Mouse (Mus musculus): ENCODE data around the gene Naa80. TPM values are rescaled to one million over a fixed set of nuclear protein-coding genes. Genes with fewer than 3 reads are reported as not detected.

The Naa80 gene
- 10 to 100 TPM; 16.6 to 21.7 TPM for polyA plus RNA-seq (2017; shearing (Covaris generic))

DNA sequence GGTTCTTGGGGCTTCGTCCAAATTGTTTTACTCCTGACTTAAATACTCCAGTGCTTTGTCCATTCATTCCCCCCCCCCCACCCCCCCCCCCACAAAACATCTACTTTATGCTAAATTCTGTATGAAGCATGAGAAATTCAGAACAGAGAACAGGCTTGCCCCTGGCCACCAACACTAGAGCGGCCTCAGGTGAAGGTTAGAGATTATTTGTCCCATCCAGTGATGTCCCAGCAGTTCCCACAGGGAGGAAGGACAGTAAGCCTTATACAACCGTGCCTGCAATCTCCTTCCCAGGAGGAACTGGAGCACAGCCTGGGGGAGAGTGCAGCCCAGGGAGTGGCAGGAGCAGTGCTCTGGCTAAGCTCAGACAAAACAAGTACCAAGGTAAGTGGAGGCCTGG is at the start of gene Naa80:
TSS of gene Naa80 (plus strand) at position 301 of the 400 bp plus-strand sequence.
- no peak for ATAC-seq

DNA sequence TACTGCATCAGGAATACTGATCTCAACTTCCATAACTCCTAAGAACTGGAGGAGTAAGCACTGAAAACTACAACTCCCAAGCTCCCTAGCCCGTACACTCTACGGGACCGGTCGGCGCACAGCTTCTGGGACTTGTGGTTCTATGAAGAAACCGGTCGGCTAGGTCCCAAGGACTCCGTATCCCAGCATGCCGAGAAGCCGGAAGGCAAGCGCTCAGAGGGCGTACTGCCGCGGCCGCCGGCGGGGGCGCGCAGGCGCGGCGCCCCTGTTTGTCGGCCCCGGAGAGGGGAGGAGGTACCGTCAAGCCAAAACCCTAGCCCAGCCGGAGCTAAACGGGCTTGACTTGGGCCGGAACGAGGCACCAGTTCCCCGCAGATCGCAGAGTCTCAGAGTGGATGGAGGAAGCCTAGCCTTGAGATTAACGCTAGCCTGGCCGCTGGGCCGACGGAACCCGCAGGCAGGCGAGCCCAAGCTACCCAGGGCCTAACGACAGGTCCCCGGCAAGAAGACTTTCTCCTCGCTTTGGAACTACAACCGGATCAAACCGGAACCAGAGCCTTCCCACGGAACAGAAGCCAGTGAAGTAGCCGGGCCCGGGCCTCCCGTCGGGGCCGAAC is 44.8 kb upstream of the Naa80 start, which contains the start of gene Tmem115:
TSS of gene Tmem115 (plus strand) at position 155 of the 617 bp plus-strand sequence.
- ATAC-seq: peak; percentile 96

DNA sequence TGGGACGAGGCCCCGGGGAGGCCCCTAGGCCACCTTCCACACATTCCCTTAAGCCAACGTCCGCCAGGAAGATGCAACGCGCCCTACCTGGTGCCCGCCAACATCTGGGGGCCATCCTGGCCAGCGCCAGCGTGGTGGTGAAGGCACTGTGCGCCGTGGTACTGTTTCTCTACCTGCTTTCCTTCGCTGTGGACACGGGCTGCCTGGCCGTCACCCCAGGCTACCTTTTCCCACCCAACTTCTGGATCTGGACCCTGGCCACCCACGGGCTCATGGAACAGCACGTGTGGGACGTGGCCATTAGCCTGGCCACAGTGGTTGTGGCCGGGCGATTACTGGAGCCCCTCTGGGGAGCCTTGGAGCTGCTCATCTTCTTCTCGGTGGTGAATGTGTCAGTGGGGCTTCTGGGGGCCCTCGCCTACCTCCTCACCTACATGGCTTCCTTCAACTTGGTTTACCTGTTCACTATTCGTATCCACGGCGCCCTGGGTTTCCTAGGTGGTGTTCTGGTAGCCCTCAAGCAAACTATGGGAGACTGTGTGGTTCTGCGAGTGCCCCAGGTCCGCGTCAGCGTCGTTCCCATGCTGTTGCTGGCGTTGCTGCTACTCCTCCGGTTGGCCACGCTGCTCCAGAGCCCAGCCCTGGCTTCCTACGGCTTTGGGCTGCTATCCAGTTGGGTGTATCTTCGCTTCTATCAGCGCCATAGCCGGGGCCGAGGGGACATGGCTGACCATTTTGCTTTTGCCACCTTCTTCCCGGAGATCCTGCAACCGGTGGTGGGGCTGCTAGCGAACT is 44.1 kb upstream of the Naa80 start:
- no peak for ATAC-seq

DNA sequence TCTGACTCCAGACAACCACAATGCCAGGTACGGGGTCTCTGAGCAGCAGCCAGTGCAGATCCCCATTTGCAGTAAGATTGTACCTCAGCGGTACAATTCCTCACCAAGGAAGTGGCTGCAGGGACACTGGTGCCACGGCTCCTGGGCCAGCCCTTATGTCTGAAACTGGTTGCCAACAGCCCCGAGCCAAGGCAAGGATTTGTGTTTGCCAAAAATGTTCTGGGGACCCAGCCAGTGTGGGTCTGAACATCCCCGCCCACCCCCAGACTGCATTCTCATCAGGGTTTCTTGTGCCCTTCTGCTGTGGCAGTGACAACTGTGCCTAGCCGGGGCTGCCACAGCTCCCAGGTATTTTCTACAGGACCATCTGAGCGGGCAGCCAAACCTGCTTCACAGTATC is 40.5 kb upstream of the Naa80 start:
- ATAC-seq: no peak

DNA sequence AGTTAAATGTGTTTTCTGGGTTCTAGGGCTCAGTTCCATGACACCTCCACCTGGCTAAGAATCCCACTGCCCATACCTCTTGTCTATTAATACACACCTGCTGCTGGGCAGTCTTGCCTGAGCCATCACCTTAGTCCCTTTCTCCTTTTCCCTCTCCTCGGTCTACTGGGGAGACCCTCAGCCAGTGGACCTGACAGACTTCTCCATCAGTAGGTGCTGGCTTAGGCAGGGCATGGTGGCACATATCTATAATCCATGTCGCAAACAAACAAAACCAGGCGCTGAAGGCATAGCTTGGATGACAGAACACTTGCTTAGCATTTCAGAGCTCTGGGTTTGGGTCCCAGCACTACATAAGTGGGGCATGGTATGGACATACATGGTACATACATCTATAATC is 40.0 kb upstream of the Naa80 start:
- ATAC-seq: no peak

DNA sequence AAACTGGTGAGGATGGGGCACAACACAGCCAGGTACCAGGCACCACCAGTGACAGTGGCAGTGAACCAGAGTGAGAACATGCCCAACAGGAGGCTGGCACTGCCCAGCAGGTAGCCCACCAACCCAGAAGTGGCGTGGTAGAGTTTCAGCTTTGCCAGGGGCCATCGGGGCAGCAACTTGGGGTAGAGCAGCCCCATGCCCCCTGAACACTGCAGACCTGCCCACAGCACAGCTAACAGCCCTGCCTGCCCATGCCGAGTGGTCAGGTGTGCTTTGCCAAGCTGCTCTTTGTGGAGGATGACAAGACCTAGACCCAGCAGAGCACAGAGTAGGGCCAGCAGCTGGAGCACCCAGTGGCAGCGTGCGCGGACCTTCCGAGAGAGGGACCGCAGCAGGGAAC is 38.7 kb upstream of the Naa80 start:
- no peak for ATAC-seq

DNA sequence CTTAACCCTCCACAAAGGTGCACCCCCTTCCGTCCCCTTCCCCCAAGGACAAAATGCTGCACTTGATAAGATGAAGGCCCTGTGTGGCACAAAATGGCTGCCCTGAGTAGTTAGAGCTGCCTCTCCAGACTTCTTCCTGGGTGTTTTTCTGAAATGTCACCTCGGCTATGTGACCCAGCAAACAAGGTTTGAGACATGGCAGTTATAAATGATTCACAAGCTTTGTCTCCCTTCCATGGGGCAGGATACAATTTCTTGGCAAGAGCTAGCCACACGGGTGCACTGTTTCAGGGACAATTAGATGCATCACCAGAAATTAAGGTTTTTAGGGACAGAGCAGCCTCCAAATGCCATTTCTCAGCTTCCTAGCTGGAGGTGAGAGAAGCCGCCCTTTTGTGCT is 38.3 kb upstream of the Naa80 start:
- ATAC-seq: no peak

DNA sequence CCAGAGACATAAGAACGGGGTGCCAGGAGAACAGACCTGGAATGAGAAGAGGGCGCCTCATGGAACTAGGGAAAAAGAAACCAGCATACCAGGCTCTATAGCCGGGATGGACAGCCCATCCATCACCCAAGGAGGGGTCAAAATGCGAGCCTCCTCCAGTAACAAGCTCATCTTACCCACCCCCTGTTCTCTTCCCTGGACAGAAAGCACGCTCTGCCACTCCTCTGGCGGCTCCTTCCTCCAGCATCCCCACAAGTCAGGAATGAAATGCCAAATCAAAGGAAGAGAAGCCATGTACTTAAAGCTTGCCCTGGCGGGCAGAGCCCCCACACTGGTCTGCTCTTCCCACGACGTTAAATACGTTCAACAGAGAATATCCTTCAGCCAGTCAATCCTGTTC is 37.7 kb upstream of the Naa80 start:
- no peak for ATAC-seq

DNA sequence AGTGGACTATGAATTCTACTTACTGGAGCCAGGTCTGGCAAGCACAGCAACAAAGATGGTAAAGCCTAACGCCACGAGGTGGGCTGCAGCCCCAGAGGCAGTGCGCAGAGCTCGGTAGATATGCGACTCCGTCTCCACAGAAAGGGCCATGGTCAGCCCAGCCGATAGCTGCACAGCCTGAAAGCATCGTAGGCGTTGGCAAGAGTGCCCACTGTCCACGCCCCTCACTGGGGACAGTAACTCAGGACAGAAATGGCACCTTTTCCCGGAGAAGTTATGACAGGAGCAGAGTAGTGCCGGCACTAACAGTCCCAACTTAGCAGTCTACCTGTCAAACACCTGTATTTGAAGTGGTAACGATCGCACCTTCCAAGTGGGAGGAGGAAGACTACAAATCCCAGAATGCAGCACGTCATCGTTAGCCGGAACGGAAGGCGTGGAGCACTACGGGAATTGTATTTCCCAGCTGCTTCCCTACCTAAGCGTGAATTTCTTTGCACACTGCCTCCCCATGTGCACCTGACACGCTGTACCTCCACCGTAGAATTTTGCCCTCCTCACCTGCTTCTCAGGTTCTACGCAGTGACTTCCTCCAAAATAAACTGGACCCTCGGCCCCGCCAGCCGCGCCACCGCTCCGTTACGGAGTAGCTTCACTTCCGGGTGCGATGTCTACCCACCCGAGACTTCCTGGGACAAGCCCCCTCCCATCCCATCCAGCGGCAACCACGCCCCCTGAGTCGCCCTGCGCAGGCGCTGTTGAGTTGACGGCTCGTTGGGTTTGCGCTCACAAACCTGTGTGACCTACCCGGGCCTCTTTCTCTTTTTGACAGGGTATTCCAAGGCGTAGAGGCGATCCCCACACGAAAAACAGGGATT is 37.0 kb upstream of the Naa80 start, which contains the start of the genes Cyb561d2 and Nprl2:
TSS of gene Cyb561d2 (minus strand) at position 720 of the 878 bp plus-strand sequence.
TSS of gene Nprl2 (plus strand) at position 753 of the 878 bp plus-strand sequence.
- ATAC-seq: peak; percentile 88

DNA sequence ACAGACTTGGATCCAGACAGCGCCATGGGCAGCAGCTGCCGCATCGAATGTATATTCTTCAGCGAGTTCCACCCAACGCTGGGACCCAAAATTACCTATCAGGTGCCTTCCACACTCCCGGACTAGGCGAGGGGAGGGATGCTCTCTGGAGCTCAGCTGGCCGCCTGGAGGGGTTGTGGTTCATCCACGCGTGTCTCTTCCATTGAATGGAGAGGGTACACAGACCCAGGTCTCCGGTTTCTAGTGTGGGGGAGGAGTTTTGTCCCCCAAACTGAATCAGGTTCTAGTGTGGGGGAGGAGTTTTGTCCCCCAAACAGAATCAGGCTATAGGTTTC is 36.4 kb upstream of the Naa80 start:
- ATAC-seq: peak; percentile 2

DNA sequence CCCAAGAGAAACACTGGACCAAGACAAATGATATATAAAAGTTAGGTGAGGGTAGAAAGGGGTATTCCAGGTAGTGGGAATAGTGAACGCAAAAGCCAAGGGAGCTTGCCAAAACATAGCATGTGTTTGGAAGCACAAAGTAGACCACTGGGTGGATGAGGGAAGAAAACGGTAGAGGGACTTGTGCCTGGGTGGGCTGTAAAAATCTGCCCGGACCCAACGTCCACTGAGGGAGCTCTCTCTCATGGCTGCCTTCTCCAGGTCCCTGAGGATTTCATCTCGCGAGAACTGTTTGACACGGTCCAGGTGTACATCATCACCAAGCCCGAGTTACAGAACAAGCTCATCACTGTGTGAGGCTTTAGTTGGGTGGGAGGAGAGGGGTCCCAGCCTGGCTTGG is 36.0 kb upstream of the Naa80 start:
- no peak for ATAC-seq

DNA sequence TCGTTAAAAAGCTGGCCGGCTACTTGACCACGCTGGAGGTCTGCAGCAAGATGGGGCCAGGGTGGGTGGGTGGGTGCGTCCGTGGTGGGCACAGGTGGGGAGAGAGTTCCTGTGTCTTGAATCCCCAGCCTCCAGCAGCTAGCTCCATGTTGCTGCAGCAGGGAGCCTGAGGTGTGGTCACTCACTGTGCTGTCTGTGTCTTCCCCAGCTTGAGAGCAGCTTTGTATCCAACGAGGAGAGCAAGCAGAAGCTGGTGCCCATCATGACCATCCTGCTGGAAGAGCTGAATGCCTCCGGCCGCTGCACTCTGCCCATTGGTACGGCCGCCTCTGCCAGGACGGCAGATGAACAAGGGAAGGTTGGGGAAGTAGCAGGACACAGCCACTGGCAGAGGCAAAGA is 35.4 kb upstream of the Naa80 start:
- ATAC-seq: no peak

DNA sequence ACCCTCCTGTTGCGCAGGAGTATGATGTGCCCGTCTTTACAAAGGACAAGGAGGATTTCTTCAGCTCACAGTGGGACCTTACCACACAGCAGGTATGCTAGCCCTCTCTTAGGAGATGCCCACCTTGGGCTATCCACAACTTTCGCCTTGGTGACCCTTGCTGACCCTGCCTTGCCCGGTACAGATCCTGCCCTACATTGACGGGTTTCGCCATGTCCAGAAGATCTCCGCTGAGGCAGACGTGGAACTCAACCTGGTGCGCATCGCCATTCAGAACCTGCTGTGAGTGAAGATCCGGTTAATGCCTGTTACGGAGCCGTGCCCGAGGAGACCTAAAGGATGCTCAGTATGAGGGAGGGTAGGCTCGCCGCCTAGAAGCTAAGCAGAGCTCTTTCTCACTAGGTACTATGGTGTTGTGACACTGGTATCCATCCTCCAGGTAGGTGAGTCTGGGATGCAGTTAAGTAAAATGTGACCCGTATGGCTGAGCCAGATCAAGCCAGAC is 34.4 kb upstream of the Naa80 start:
- ATAC-seq: no peak

DNA sequence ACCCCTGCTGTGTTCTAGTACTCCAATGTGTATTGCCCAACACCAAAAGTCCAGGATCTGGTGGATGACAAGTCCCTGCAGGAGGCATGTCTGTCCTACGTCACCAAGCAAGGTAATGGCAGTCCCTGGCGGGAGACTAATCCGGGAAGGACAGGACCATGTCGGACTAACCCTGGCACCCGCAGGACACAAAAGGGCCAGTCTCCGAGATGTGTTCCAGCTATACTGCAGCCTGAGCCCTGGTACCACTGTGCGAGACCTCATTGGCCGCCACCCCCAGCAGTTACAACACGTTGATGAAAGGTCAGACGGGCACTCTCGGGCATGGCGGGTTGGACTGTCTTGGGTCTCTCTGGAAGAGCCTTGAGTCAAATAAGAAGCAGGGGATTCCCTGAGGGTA is 34.0 kb upstream of the Naa80 start:
- no peak for ATAC-seq

DNA sequence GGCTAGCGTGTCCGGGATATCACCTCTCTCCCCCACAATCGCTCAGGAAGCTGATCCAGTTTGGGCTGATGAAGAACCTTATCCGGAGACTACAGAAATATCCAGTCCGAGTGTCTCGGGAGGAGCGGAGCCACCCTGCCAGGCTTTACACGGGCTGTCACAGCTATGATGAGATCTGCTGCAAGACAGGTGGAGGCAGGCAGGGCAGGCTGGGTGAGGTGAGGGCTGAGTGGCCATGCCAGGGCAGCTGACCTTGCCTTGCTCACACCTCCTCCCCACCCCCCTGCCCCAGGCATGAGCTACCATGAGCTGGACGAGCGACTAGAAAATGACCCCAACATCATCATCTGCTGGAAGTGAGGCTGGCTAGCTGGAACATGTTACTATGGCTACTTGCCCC is 33.5 kb upstream of the Naa80 start:
- no peak for ATAC-seq

DNA sequence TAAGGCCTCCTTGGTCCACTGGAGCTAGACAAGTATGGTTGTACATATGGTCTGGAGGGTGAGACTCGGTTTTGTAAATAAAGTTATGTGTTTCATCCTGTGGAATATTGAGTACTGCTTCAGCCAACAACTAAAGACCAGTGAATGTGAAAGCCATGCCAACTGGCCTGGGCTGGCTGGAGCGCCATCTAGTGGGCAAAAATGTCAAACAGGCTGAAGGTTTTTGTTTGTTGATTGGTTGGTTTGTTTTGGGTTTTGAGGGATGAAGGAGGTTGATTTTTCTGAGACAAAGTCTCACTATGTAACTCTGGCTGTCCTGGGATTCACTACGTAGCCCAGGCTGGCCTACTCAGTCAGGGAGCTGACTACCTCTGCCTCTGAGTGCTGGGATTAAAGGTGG is 33.1 kb upstream of the Naa80 start:
- no peak for ATAC-seq

DNA sequence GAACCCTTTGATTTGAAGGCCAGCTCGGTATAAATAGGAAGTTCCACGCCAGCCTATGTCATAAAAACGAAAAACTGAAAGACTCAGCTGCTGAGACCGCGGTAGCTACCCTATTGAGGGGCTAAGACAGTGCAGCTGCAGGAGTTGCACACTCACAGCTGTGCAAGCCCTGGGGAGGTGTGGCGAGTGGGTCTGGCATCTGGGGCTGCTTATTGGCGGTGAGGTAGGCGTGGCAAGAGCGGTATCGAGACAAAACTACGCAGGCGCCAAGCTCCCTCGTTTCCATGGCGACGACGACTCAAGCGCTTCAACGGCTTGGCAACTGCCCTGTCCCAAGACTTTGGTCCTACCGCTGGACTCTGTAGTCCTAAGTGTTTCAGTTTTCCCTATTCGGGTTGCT is 31.7 kb upstream of the Naa80 start, which contains the start of gene Zmynd10:
TSS of gene Zmynd10 (plus strand) at position 273 of the 400 bp plus-strand sequence.
- peak; percentile 16 for ATAC-seq

DNA sequence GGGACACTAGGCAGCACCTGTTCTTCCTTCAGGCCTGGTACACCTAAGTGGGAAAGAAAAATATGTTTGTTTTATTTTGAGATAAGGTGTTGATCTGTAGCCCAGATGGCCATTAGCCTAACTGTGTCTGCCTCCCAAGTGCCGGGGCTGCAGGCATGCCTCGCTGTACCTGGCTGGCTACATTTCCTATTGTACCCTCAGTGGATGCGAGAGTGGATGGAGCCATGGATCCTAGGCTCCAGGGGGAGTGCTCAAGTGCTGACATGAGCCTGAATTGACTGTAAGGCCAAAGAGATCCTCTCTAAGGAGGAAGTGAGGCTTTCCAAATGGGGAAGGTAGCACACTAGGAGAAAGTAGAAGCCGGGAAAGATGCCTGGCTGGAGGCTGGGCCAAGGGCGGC is 30.7 kb upstream of the Naa80 start:
- ATAC-seq: no peak

DNA sequence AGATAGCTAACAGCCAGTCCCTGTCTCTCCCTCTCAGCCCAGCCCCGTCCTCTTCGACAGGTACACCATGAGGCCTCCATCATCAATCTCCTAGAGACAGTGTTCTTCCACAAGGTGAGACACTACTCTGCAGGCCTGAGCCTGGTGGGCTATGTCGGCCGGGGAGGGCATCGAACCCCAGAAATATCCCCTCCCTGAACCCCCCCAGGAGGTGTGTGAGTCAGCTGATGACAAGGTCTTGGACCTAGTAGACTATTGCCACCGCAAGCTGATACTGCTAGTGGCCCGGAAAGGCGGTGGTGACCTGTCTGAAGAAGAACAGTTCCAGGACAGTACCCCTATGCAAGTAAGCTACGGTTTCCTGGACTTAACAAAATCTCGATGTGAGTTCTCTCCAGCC is 29.9 kb upstream of the Naa80 start:
- no peak for ATAC-seq

DNA sequence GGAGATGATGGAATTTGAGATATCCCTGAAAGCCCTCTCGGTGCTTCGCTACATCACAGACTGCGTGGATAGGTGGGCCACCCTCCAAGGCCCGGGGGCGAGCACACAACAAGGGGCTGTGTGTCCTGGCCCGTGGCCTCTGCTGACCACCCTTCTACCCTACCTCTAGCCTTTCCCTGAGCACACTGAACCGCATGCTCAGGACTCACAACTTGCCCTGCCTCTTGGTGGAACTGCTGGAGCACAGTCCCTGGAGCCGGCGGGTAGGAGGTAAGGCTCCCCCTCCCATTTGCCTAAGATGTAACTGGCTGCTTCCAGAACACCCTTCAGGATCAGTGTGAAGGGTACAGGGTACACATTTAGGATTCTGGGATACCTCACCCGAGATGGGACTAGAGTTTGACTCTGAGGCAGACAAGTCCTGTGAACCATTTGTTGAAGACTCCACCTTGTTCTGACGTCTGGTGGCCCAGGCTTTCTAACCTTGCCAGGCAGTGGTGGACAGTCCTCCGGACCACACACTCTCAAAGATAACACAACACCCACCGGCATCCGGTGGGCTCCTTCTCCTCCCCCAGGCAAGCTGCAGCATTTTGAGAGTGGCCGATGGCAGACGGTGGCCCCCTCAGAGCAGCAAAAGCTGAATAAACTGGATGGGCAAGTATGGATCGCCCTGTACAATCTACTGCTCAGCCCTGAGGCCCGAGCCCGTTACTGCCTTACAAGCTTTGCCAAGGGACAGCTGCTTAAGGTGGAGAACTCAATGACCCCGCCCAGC is 29.2 kb upstream of the Naa80 start:
- no peak for ATAC-seq

DNA sequence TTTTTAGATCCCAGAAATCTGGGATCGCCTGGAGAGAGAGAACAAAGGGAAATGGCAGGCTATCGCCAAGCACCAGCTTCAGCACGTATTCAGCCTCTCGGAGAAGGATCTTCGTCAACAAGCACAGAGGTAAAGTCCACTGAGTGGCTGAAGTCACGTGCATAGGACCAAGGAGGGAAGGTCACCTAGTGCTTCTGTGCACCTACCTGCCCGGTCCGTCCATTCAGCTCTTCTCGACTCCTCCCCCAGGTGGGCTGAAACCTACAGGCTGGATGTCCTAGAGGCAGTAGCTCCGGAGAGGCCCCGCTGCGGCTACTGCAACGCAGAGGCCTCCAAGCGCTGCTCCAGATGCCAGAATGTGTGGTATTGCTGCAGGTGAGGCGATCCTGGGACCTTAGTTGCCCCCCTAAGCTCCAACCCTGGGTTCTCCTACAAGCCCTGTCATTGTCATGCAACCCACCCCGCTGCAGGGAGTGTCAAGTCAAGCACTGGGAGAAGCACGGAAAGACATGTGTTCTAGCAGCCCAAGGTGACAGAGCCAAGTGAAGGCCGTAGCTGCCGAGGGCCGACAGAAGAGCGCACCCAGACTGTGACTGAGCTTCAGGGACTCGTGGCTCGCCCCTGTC is 28.1 kb upstream of the Naa80 start:
- ATAC-seq: no peak
